Mouse (Mus musculus): ENCODE results near the gene Ccnd3. TPM values are rescaled to one million over a fixed set of nuclear protein-coding genes. Genes with fewer than 3 reads are reported as not detected.

Ccnd3 gene
- 10 to 100 TPM; 28.2 to 33.4 (median 30.8) TPM for total RNA-seq (2022)

DNA sequence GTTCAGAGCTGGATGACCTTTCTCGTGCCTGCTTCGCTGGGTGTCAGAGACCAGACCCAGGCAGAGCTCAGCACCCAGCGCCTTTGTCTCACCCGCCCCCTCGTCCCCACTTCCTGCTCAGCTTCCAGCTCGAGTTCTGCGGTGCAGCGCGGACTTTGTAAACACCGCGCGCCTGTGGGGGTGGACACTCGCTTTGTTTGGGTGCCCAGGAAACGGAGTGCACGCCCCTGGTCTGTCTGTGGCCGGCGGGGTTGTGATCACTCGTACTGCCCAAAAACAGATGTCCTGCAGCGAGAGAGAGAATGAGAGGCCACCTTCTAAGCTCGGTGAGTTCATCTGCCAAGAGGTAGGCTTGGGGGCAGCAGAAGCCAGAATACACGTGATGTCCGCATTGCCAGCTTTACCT lies at the start of gene Ccnd3:
Gene Ccnd3, plus strand, starts transcription at position 111 of the 406 bp plus-strand sequence.
- peak; percentile 35 to 47 for DNase-seq (ENCODE audit: low spot score in 2 of 2)

DNA sequence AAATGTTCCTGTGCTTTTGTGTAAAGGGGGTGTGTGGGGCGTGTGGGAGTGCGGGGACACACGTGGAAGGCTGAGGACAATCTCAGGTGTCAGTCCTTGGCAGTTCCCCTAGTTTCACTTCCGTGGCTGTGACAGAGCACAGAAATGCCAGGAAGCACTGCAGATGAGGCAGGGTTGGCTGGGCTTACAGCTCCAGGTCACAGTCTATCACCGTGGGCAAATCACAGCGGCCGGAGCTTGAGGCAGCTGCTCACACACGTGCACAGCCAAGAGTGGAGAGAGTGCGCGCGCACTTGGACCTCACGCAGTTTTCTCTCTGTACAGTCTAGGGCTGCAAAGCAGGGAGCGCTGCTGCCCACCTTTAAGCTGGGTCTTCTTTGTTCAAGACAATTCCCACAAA lies 46.5 kb upstream of the Ccnd3 start:
- no peak for DNase-seq (ENCODE audit: low spot score in 2 of 2)

DNA sequence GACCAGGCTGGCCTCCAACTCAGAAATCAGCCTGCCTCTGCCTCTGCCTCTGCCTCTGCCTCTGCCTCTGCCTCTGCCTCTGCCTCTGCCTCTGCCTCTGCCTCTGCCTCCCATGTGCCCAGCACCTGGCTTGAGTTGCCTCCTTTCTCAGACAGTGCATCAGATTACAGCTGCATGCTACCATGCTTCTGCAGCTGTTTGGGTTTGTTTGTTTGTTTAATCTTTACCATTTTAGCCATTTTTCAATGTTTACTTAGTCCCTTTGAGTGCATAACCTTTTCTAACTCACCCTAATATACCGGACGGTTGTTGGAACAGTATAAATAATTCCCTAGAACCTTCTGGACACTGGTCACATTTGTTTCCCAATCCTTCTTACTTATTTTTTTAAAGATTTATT lies 45.9 kb upstream of the Ccnd3 start:
- no peak for DNase-seq (ENCODE audit: low spot score in 2 of 2)

DNA sequence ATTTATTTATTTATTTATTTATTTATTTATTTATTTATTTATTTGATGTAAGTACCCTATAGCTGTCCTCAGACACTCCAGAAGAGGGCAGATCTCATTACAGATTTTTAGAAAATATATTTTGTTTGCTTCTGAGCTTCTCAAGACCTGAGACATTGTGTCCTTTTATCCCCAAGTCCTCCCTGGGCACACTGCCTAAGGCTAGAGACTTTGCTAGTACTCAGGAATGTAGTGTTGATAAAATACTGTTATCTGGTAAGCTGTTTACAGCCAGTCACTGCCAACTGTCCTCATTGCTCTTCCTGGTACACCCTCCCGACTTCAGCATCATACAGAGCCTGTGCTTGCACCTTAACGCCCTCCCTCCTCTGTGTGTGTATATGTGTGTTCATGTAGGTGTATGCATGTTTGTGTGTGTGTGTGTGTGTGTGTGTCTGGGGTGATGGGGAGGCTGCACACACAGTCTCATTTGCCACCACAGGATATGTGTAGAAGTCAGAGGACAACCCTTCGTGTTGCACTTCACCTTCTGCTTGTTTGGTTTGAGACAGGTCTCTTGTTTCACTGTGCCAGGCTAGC lies 45.4 kb upstream of the Ccnd3 start:
- no peak for DNase-seq (ENCODE audit: low spot score in 2 of 2)

DNA sequence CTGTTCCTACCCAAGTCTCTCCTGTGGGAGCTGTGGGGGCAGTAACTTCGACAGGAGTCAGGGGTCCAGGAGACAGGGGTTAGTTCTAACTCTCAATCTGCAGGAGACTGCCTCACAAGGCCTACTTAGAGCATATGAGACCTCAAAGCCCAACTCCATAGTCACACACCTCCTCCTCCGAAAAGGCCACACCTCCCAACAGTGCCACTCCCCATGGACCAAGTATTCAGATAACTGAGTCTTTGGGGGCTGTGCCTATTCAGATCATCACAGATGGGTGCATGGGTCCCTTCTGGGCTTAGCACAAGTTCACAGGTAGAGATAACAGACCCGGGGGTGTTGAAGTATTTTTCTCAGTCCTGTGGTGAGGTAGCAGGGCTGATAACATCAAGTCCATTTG lies 43.2 kb upstream of the Ccnd3 start:
- no peak for DNase-seq (ENCODE audit: low spot score in 2 of 2)

DNA sequence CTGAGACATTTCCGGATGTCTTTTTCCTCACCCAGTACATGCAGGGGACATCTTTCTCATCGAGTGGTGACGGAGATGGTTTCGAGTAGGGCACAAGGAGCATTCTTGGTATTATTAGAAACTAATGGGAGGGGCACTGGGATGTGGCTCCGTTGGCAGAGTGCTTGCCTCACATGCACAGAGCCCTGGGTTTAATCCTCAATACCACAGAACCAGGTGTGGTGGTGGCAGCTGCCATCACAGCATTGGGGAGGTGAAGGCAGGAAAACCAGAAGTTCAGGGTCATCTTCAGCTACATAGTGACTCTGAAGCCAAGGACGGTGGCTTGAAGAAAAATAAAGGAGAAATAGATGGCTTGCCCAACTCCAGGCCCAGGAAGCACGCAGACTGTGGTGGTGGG lies 42.6 kb upstream of the Ccnd3 start:
- DNase-seq (ENCODE audit: low spot score in 2 of 2) = no peak

DNA sequence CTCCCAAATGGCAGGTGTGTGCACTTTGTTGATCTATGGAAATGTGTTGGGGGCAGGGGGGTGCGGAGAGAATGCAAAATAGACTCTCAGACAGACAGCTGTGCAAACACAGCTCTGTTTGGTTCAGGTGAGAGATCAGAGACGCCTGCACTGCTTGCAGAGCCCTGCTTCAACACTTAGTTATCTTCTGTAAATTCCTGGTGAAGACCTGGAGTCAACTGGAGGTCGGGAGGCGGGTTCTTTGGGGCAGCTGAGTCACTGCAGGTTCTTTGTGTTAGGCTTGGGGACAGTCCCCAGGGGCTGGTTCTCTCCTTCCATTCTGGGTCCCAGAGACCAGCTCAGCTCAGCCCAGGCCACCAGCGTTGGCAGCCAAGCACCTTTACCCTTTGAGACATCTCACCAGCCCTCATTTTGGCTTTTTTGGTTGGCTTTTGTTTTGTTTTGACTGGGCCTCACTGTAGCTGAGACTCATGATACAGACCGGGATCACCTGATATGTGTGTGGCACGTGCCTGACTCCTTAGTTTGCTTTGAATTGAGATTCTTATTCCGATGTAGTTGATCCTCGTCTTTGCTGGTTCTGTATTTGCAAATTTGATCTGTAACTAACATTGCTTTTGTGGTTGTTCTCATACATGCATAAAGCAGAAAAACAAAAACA lies 42.0 kb upstream of the Ccnd3 start:
- DNase-seq (ENCODE audit: low spot score in 2 of 2) = no peak

DNA sequence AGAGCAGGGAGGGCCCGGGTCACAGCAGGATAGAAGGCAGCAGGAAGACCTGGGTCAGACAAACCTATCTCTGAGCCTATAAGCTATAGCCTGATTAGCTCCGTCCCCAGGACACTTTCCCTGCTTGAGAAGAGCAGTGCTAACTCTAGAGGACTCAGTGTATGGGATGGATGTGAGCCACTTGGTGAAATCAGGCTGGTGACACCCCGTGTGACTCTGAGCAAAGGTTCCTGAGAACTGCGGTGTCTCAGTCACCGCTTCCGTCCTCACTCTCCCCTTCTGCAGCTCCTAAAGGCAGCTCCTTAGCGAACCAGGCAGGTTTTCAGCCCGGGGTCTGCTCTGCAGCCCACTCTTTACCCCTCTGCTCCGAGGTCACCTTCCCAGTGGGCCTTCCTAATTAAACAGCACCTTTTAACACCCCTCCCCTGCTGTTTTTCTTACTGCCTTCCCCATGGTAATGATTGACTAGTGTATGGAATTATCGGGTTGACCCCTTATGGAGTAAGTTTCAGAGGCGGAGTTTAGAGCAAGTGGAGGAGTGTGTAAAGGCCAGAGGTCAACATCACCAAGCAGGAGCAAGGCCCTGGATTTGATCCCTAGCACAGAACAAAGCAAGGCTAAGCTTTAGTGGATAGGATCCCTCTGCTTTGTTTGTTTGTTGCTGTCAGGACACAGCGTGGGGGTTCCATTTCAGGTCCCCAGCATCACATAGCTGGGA lies 40.4 kb upstream of the Ccnd3 start:
- no peak for DNase-seq (ENCODE audit: low spot score in 2 of 2)

DNA sequence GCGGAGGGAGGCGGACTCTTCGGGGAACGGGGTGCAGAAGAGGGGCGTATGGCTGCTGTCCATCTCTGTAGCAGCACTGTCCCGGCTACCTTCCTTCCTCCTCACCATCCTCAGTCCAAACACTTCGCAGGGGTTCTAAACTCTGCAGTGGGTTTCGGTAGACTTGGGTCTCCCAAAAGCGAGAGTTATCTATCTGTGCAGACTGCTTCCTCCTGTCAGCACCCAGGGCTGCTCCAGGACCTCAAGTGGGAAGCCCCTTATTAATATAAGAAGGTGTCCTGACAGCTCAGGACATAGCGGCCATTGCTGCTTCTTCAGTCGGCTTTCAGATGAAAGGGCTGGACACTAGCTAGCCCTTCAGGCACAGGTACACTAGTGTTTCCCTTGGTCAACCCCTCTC lies 39.8 kb upstream of the Ccnd3 start:
- DNase-seq (ENCODE audit: low spot score in 2 of 2) = no peak

DNA sequence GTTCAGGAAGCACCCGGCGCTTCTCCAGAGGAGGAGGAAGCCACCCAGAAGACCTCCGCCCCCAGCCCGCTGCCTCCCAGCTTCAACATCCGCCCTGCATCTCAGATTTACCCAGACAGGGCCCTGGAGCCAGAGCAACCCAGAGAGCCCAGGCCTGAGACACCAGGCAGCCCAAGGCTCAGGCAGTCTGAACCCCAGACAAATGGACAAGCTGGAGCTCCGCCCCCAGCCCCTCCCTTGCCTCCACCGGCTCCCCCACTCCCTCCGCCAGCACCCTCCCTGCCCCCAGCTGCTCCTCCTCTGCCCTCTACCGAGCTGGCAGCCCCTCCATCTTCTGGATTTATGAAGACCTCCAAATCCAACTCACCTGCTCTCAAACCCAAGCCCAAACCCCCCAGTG lies 38.6 kb upstream of the Ccnd3 start:
- DNase-seq (ENCODE audit: low spot score in 2 of 2) = no peak

DNA sequence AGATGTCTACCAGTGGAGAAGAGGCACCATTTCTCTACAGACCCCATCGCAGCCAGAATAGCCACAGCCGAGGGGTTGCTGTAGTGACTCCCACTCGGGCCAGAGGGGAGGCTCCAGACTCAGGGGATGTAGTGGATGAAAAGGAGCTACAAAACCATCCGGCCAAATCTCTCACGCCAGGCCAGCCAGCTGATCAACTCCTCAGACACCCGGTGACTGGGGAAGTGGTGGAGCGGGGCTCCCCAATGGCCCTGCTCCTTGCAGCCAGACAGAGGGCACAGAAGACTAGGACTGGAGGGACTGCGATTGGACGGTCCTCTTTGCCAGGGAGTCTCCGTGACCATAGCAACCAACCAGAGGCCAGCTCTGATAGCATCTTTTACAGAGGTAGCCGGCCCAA lies 37.2 kb upstream of the Ccnd3 start:
- DNase-seq (ENCODE audit: low spot score in 2 of 2) = no peak

DNA sequence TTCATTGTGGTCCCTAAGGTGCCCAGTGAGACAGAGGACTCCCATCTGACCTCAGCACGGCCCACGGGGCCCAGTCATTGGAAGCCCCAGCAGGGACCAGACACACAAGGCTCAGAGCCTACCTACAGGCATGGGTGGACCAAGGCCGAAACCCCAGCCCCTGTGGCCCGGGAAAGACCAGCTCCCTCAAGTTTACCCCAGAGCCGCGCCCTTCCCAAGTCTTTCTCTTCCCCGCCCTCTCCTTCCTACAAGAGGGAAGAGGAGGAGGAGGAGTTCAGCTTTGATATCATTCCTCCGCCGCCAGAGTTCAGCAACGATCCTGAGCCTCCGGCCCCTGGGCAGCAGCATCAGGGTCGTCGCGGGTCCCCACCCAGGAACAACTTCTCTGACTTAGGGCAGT lies 36.8 kb upstream of the Ccnd3 start:
- DNase-seq (ENCODE audit: low spot score in 2 of 2) = no peak

DNA sequence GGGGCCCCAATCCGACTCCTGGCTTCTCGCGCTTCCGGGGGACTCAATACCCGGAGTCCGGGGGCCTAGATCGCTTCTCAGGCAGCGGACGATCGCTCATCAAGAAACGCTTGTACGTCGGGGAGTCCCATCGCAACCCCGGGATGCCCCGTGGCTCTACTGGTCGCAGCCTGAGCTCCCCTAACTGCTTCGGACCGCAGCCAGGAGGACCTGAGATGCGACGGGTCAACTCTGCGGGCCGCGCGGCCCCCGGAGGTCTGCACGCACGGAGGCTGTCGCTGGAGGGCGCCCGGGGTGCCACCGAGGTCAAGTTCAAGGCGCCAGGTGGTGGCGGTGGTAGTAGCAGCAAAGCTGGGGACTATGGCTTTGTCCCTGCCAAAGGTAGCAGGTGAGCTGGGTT lies 36.4 kb upstream of the Ccnd3 start:
- DNase-seq (ENCODE audit: low spot score in 2 of 2) = no peak

DNA sequence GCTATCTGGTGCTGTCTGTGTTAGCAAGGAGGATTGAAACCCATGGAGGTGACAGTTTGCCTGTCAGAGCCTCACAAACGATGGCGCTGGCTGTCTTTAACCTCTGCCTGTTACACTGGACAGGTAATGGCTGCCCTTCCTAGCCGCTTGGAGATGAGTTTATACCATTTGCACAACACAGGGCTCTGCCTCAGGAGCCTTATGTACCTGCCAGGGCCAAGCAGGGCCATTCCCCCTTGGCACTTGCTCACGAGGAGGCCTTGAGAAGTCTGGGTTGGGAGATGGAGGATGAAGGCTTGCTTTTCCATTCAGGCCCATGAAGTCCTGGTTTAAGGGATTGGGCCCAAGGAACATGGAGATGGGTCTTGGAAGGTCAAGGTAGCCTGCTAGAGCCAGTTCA lies 35.2 kb upstream of the Ccnd3 start:
- no peak for DNase-seq (ENCODE audit: low spot score in 2 of 2)

DNA sequence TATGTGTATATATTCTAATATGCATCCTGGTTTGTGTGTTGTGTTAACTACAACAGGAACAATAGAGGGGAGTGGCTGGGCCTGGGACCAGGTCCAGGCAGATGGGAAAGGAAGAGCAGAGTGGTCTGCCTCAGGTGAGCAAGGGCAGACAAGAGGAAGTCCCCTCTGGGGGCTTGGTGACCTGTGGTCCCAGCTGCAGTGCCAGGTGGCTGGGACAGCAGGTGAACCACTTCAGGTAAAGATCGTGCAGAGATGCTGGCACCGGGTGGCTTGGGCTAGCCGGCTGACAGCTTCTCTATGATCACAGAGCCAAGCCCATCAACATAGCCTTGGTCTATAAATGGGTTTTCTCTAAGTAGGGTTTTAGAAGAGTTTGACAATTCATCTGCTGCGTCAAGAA lies 34.7 kb upstream of the Ccnd3 start:
- no peak for DNase-seq (ENCODE audit: low spot score in 2 of 2)

DNA sequence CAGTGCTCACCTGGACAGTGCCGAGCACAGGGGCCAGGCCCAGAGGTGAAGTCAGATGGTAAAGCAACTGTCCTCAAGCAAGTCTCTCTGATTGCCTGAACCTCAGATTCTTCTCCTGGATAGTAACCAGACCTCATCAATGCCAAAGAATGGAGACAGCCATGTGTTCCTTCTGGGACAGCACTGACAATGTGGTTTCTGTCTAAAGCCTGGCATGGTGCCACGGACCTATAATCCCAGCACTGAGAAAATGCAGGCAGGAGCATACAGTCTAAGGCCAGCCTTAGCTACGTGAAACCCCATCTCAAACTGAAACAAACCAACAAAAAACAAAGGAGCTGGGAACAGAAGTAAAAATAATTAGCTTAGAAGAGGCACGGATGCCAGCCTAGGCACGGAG lies 34.2 kb upstream of the Ccnd3 start:
- DNase-seq (ENCODE audit: low spot score in 2 of 2) = no peak

DNA sequence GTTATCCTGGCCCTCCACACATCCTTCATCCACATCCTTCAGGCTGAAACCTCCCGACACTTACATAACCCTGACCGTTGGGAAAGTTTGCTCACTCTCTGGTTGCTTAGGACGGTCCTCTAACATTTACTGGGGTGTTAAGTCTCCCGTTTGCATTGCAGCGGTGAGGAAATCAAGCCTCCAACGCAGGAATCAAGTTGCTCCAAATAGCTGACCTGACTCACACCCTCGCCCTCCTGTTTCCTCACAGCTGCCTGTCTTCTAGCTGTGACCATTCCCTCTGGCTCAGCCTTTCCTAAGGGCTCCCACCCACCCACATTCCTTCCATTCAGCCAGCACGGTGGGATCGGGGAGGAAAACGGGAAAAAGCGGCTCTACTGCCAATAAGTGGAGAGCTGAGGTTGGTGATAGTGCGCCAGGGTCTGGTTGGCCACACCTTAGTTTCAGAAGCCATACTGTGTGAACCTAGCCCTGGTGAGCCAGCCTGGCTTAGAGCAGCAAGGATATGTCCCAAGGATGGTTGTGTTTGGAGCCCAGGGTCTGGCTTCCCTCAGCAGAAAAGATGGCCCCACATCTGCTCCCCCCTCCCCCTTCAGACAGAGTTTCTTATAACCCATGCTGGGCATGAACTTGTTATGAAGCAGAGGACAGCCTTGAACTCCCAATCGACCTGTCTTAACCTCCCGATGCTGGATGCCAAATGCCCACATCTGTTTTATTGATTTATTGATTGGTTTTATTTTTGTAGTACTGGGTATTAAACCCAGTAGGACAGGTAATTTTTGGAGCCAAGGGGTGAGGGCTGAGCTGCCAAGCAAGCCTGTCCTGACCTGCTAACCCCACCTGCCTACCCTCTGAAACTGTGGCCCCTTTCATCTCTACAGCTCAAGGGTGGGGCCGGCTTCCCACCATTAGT lies 32.2 kb upstream of the Ccnd3 start:
- no peak for DNase-seq (ENCODE audit: low spot score in 2 of 2)

DNA sequence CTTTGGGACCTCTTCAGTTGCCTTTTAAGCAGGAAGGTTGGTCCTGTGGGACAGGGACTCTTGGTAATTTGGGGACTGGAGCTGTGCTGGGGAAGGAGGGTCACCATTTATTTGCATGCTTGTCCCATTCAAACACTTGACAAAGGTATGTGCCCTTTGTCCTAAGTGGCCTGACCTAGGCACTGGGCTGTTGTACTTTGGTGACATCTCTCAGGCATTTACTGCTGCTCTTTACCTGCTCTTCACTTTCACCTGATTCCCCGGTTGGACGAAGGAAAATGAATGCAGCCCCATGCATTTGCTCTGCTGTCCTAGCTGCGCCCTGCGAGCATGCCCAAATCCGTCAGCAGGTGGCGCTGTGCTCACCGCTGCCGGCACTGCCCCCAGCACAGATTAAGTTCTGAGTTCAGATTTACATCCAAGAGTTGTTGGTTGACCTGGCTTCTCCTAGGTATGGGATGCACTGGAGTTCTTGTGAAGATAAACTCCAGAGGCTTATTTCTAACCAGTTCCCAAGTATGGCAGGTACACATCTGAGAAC lies 31.3 kb upstream of the Ccnd3 start:
- no peak for DNase-seq (ENCODE audit: low spot score in 2 of 2)

DNA sequence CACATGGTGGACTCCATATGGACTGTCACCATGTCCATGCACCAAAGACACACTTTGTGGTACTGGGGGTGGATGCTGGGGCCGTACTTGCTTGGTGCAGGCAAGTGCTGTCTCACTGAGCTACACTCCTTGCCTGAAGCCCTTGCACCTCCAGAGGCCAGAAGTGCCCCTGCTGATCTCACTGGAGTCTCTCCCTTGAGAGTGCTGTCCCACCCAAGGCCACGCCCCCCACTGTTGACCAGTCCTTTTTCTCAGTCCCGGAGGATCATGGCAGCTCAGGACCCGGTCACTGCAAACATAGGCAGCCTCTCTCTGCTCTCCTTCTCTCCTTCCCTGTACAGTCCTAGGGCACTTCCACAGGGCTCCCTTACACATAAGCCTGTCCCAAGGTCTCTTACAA lies 30.6 kb upstream of the Ccnd3 start:
- DNase-seq (ENCODE audit: low spot score in 2 of 2) = no peak

DNA sequence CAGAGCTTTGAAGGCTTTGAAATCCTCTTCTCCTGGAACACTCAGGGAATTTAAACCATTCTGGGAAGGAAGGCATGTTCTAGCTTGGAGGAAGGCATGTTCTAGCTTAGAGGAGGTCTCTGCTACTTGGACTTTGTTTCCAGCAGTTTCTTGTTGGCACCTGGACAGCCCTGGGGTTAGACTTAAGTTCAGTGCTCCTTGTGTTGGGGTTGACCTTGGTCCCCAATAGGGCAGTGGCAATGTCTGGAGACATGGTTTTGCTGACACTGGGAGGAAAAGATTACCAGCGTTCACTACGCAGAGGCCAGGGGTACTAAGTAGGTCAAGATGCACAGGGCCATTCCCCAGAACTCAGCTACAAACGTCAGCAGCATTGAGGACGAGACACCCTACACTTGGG lies 29.7 kb upstream of the Ccnd3 start:
- no peak for DNase-seq (ENCODE audit: low spot score in 2 of 2)

DNA sequence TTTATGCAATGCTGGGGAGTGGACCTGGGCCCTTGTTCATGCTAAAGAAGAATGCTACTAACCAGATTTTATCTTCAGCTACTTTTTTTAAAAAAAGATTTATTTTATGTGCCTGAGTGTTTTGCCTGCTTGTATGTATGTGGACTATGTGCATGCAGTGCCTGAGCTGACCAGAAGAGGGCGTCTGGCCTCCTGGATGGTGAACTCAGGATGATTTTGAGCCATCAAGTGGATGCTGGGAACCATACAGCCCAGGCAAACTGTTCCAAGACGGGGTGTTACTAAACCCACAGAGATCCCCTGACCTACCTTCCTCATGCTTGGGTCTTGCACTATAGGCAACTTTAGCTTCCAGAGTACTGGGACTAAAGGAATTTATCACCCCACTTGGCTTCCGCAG lies 29.1 kb upstream of the Ccnd3 start:
- DNase-seq (ENCODE audit: low spot score in 2 of 2) = no peak

DNA sequence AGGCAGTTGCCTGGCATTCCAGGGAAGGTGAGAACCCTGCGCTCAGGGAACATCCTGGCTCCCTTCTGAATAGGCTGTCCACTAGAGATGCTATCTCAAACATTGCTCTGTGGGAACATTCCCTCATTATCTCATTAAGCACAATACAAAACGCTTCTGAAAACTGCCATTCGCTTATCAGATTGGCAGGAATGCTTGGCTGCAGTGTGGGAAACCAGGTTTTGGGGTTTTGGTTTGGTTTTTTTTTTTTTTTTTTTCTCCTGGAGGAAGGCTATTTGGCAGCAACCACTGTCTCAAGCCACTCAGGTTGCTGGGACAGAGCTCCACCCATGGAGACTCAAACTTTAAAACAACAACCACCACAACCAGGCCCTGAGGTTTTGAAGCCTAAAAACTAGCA lies 25.0 kb upstream of the Ccnd3 start:
- DNase-seq (ENCODE audit: low spot score in 2 of 2) = no peak

Data from left cerebral cortex, adult 8-10 months (tissue).